Mouse (Mus musculus): ENCODE measurements around the gene Hoxd3. TPM values are rescaled to one million over a fixed set of nuclear protein-coding genes. Genes with fewer than 3 reads are reported as not detected.

Hoxd3 gene
- polyA plus RNA-seq, 1 experiment from 2014 or later: 1.5 TPM

DNA sequence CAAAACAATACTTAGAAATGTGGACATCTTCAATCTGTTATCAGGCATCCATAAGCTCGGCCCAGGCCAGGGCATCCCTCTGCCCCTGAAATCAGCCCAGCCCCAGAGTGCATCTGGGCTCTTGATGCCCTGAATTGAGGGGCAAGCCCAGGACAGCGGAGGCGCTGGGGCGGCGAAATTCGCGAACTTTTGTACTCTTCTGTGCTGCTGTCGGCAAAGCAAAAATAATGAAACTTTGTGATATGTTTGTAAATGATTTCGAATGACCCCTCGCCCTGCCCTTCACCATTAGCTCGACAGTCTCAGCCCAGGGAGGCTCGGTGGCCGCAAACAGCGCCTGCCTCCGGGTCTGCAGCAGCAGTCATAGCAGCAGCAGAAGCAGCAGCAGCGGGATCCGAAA lies 13.4 kb downstream of the Hoxd3 start:
- peaks cover 45% of the 10 kb centered on the region for H3K4me1 ChIP-seq (replicated peaks)
- H3K4me2 ChIP-seq: no peak overlapping the region
- no peaks in the 10 kb centered on the region for H3K36me3 ChIP-seq
- H3K27ac ChIP-seq: no peak overlapping the region
- no peak for ATAC-seq (ENCODE audit: insufficient number of reproducible peaks, insufficient read depth, low FRiP score, low TSS enrichment, low read depth)
- 22% methylated on average over 17 of the region's 17 CpGs for WGBS
- peaks cover 94% of the 10 kb centered on the region for H3K27me3 ChIP-seq
- H3K4me3 ChIP-seq (replicated peaks): no peak overlapping the region
- no peak overlapping the region for H3K9ac ChIP-seq (replicated peaks)
- H3K9me3 ChIP-seq: no peaks in the 10 kb centered on the region

DNA sequence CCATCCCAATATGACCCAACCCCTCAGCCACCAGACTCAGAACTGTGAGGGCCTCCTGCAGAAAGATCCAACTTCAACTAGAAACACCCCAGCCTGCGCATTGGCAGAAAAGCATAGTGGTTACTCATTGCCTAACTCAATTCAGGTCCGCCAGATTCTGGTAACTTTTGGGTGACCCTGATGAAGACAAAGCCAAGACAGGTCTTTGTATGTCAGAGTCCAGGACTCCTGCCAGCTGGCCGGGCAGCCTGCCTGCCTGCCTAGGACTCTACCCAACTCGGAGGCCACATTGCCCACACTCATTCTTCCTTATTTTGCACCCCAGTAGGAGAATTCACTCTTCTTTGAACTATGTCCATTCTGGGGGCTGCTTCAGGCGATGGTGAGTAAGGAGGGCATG lies 14.8 kb downstream of the Hoxd3 start, which contains the start of gene Gm28230:
TSS of gene Gm28230 (plus strand) at position 178 of the 400 bp plus-strand sequence.
- Histone ChIP-seq H3K4me3 (replicated peaks) (peak within 1 kb of the TSS; percentile 42), H3K9me3 (no peaks in the 10 kb centered on the region), H3K27me3 (peaks cover 93% of the 10 kb centered on the region), H3K9ac (replicated peaks) (peak within 1 kb of the TSS; percentile 50; the same call in 1 of the 2 replicates), H3K4me1 (replicated peaks) (peaks cover 37% of the 10 kb centered on the region), H3K4me2 (peak within 1 kb of the TSS; percentile 86), H3K27ac (no peak within 1 kb of the TSS), H3K36me3 (no peaks in the 10 kb centered on the region)
- 35% methylated on average over 5 of the region's 5 CpGs for WGBS
- no peak for ATAC-seq (ENCODE audit: insufficient number of reproducible peaks, insufficient read depth, low FRiP score, low TSS enrichment, low read depth)

DNA sequence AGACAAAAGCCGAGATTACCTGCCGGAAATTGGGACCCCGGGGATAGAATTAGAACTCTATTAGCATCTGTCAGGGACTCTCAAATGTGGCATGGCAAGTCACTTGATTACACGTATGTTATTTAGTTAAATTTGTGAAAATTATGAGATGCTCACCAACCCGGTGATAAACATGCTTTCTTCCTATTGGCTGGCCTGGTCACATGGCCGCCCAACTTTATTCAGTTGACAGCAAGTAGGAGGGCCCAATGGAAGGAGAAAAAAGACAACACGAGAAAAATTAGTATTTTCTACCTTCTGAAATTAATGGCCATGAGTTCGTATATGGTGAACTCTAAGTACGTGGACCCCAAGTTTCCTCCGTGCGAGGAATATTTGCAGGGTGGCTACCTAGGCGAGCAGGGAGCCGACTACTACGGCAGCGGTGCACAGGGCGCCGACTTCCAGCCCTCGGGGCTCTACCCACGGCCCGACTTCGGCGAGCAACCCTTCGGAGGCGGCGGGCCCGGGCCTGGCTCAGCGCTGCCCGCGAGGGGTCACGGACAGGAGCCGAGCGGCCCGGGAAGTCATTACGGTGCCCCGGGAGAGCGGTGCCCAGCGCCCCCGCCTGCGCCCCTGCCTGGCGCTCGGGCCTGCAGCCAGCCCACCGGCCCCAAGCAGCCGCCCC lies 15.4 kb downstream of the Hoxd3 start:
- Histone ChIP-seq H3K36me3 (no peaks in the 10 kb centered on the region), H3K9ac (replicated peaks) (peak overlapping the region; percentile 50; the same call in 1 of the 2 replicates), H3K4me3 (replicated peaks) (peak overlapping the region; percentile 42), H3K27ac (no peak overlapping the region), H3K4me1 (replicated peaks) (peaks cover 33% of the 10 kb centered on the region), H3K9me3 (no peaks in the 10 kb centered on the region), H3K4me2 (peak overlapping the region; percentile 86), H3K27me3 (peaks cover 95% of the 10 kb centered on the region)
- ATAC-seq (ENCODE audit: insufficient number of reproducible peaks, insufficient read depth, low FRiP score, low TSS enrichment, low read depth): 0 out of 2 replicates have a peak, but pooled peaks have one; percentile 16
- 3% methylated on average over 43 of the region's 43 CpGs for WGBS

DNA sequence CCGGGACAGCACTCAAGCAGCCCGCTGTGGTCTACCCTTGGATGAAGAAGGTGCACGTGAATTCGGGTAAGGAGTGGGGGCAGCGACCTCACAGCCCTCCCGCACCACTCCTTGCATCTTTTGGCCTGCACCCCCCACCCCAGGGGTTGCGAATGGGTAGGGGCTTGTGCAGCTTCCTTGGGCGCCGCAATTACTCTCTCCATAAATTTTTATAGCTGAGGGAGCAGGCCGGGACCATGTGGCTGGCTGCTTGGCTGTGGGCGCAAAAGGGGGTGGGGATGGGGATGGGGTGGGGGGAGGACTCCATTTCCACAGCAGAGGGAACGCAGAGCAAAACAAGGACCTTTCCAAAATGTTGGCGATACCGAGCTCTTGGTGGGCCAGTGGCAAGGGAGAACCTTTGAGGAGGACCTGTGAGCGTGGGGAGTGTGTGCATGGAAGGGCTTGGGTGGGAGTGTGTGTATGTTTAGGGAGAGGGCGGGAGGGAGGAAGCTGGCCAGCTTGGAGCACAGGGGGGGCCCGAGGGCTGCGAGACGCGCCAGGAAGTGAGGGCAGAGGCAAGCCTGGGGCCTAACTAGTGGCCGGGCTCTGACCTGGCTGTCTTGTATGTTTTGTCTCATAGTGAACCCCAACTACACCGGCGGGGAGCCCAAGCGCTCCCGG lies 16.0 kb downstream of the Hoxd3 start:
- H3K4me2 ChIP-seq: peak overlapping the region; percentile 86
- 8% methylated on average over 25 of the region's 25 CpGs for WGBS
- peak overlapping the region; percentile 42 for H3K4me3 ChIP-seq (replicated peaks)
- peaks cover 35% of the 10 kb centered on the region for H3K4me1 ChIP-seq (replicated peaks)
- H3K27ac ChIP-seq: no peak overlapping the region
- H3K9me3 ChIP-seq: no peaks in the 10 kb centered on the region
- peak overlapping the region; percentile 50; the same call in 1 of the 2 replicates for H3K9ac ChIP-seq (replicated peaks)
- H3K36me3 ChIP-seq: no peaks in the 10 kb centered on the region
- H3K27me3 ChIP-seq: peaks cover 96% of the 10 kb centered on the region
- ATAC-seq (ENCODE audit: insufficient number of reproducible peaks, insufficient read depth, low FRiP score, low TSS enrichment, low read depth): 0 out of 2 replicates have a peak, but pooled peaks have one; percentile 37

DNA sequence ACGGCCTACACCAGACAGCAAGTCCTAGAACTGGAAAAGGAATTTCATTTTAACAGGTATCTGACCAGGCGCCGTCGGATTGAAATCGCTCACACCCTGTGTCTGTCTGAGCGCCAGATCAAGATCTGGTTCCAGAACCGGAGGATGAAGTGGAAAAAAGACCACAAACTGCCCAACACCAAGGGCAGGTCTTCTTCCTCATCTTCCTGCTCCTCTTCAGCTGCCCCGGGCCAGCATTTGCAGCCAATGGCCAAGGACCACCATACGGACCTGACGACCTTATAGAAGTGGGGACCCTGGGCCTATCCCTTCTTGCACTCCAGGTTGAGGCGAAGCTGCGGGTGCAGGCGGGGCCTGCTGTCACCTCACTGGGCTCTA lies 16.6 kb downstream of the Hoxd3 start:
- Histone ChIP-seq H3K27me3 (peaks cover 95% of the 10 kb centered on the region), H3K4me3 (replicated peaks) (0 out of 2 replicates have a peak overlapping the region, but pooled peaks have one; percentile 42)
- 24% methylated on average over 13 of the region's 13 CpGs for WGBS

DNA sequence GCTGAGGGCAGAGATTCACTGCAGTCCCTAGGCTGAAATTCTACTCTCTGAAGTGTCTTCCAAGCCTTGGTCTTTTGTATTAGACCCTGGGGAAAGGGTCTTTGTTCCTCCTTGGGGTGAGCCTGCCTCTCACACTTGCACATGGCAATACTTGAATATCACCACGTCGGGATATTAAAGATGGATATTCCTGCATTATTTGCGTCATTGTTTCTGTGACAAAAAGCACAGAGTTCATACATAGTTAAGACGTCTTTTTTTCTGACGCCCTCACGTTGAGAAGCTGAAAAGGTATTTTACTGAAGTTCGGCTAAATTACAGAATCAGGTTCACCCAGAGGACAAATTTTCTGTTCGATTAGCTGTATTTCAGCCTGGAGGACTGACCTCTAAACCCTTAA lies 18.6 kb downstream of the Hoxd3 start:
- no peak overlapping the region for H3K27ac ChIP-seq
- H3K27me3 ChIP-seq: peaks cover 91% of the 10 kb centered on the region
- no peak overlapping the region for H3K4me2 ChIP-seq
- ATAC-seq (ENCODE audit: insufficient number of reproducible peaks, insufficient read depth, low FRiP score, low TSS enrichment, low read depth): no peak
- peaks cover 44% of the 10 kb centered on the region for H3K4me1 ChIP-seq (replicated peaks)
- no peaks in the 10 kb centered on the region for H3K9me3 ChIP-seq
- WGBS: 21% methylated on average over 8 of the region's 8 CpGs
- H3K9ac ChIP-seq (replicated peaks): no peak overlapping the region
- no peak overlapping the region for H3K4me3 ChIP-seq (replicated peaks)
- no peaks in the 10 kb centered on the region for H3K36me3 ChIP-seq

More for the DNA sequence above, 16.6 kb downstream of the Hoxd3 start:
- Histone ChIP-seq H3K4me2 (peak overlapping the region; percentile 86), H3K9me3 (no peaks in the 10 kb centered on the region), H3K27ac (no peak overlapping the region), H3K36me3 (no peaks in the 10 kb centered on the region), H3K4me1 (replicated peaks) (peaks cover 35% of the 10 kb centered on the region), H3K9ac (replicated peaks) (no peak overlapping the region)
- no peak for ATAC-seq (ENCODE audit: insufficient number of reproducible peaks, insufficient read depth, low FRiP score, low TSS enrichment, low read depth)

DNA sequence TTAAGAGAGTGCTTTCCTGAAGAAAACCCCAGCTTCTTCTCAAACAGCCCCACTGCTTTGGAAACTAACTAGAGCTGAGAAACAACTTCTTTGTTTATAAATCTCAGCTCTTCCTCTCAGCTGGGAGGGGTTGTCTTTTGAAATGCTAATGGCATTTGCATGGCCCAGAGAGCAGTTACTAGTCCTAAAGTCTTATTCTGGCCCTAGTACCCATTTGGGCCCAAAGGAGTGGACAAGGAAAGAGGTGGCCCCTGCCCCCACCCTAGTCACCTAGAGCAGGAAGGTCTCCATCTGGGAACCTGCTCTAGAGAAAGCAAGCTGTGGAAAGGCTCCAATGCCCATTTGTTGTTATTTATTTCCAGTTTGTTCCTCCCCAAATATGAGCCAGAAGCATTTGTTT lies 19.3 kb downstream of the Hoxd3 start:
- Histone ChIP-seq H3K4me1 (replicated peaks) (peaks cover 51% of the 10 kb centered on the region), H3K36me3 (no peaks in the 10 kb centered on the region), H3K9me3 (no peaks in the 10 kb centered on the region), H3K4me3 (replicated peaks) (no peak overlapping the region), H3K27ac (no peak overlapping the region), H3K27me3 (peaks cover 91% of the 10 kb centered on the region), H3K9ac (replicated peaks) (no peak overlapping the region), H3K4me2 (no peak overlapping the region)
- ATAC-seq (ENCODE audit: insufficient number of reproducible peaks, insufficient read depth, low FRiP score, low TSS enrichment, low read depth): no peak

DNA sequence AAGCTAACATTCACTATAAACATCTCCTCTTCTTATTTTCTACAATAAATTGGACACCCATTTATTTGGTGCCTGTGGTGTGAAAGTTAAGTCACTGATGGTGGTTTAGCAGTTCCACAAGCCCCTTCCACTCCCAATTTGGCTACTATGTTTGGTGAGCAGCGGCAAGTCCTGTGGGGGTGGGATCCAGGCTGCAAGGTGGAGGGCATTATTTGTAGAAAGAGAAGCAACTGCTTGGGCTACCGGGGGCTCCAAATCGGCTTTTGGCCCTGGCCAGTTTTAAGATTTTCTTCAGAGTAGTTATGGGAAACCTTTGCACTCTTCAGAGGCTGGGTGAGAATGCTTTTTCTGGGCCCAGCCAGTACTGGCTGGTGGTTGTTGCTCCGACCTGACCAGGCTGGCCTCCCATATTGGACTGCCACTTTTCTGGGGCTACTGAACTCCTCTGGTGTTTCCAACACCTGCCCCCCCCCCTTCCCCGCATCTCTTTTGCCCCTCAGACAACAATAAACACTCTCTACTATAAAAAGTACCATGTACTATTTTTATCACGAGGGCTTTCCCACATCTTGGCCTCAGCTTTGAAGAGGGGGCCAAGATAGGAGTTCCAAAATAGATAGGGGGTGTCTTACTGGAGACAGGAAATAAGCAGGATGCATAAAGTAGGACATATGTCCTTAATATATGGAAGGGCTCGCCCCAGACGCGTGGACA lies 20.2 kb downstream of the Hoxd3 start:
- 13% methylated on average over 9 of the region's 9 CpGs for WGBS
- Histone ChIP-seq H3K36me3 (no peaks in the 10 kb centered on the region), H3K9ac (replicated peaks) (no peak overlapping the region), H3K9me3 (no peaks in the 10 kb centered on the region), H3K27ac (no peak overlapping the region), H3K4me1 (replicated peaks) (peaks cover 52% of the 10 kb centered on the region), H3K4me2 (peak overlapping the region; percentile 55; the same call in 1 of the 2 replicates), H3K4me3 (replicated peaks) (no peak overlapping the region), H3K27me3 (peaks cover 90% of the 10 kb centered on the region)
- ATAC-seq (ENCODE audit: insufficient number of reproducible peaks, insufficient read depth, low FRiP score, low TSS enrichment, low read depth): no peak

DNA sequence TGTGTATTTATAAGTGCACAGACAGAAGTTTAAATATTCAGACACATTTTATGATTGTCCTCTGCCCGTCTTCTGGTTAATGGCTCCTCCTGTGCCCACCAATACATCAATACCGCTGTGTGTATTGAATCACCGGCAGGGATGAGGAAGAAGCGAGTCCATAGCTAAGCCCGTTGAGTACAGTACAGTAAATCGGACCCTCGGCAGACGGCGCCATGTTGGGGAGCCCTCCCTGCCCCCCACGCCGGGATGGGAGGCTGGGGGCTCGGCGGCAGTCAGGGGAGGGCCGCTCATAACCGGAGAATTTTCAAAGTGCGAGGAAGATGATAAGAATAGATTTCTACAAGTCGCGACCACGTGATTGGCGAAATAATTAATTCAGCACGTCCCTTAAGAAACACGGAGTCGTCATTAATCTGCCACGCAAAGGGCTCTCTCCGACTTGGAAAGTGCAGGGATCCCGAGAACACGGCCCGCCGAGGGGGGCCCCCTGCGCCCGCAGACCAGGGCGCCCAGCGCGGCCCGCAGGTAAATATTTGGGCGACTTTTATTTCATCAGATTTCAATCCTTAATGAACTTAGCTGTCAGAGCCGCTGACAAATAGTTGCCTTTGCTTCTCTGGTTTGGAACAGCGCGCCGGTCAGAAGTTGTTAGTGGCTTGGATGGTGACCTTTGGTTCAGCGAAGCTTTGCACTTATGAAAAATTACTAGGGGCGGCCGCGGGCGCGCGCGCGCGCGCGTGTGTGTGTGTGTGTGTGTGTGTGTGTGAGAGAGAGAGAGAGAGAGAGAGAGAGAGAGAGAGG lies 21.0 kb downstream of the Hoxd3 start:
- no peak for ATAC-seq (ENCODE audit: insufficient number of reproducible peaks, insufficient read depth, low FRiP score, low TSS enrichment, low read depth)
- Histone ChIP-seq H3K9ac (replicated peaks) (peak overlapping the region; percentile 12; the same call in 1 of the 2 replicates), H3K27me3 (peaks cover 90% of the 10 kb centered on the region), H3K4me2 (peak overlapping the region; percentile 55), H3K9me3 (no peaks in the 10 kb centered on the region), H3K4me3 (replicated peaks) (peak overlapping the region; percentile 28), H3K4me1 (replicated peaks) (peaks cover 51% of the 10 kb centered on the region), H3K36me3 (no peaks in the 10 kb centered on the region), H3K27ac (no peak overlapping the region)
- 1% methylated on average over 52 of the region's 52 CpGs for WGBS

DNA sequence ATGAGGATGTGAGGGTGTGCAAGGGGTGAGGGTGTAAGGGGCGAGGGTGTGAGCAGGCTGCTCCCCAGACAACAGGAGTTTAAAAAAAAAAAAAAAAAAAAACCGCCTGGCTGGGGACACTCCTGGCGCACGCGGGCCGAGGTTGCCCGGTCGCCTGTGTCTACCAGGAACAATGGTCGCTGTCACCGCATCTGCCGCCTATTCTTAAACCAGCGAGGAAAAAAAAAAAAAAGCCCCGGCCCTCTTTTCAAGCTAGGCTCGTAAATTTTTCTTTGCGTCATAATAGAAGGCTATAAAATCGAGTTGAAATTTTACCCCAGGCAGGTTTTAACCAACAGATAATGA lies 21.6 kb downstream of the Hoxd3 start:
- Histone ChIP-seq H3K4me3 (replicated peaks) (peak overlapping the region; percentile 28), H3K27ac (no peak overlapping the region), H3K9ac (replicated peaks) (no peak overlapping the region), H3K4me1 (replicated peaks) (peaks cover 51% of the 10 kb centered on the region), H3K36me3 (no peaks in the 10 kb centered on the region), H3K4me2 (peak overlapping the region; percentile 55), H3K27me3 (peaks cover 90% of the 10 kb centered on the region), H3K9me3 (no peaks in the 10 kb centered on the region)
- no peak for ATAC-seq (ENCODE audit: insufficient number of reproducible peaks, insufficient read depth, low FRiP score, low TSS enrichment, low read depth)
- WGBS: 2% methylated on average over 16 of the region's 16 CpGs

Data from limb, embryonic 12.5 days (tissue).